Mouse (Mus musculus) testis, adult 2 months (tissue): Measurements from ENCODE around the gene Ston2.

Experiments
- CTCF ChIP-seq: fragments of 200-500 bp; IDR thresholded peaks from 2 replicates; pipeline ENCODE4 v1.5.1; 2012; ENCODE audit warnings: low read depth, mild to moderate bottlenecking, inconsistent platforms, low read length, moderate library complexity; ENCODE audit not compliant: control insufficient read depth, insufficient read depth, insufficient replicate concordance
- POLR2A ChIP-seq: fragments of 200-500 bp; IDR thresholded peaks from 2 replicates; pipeline ENCODE4 v1.6.1; 2012; ENCODE audit warnings: low read depth, mild to moderate bottlenecking, inconsistent platforms, low read length, moderate library complexity; ENCODE audit not compliant: control insufficient read depth

DNA sequence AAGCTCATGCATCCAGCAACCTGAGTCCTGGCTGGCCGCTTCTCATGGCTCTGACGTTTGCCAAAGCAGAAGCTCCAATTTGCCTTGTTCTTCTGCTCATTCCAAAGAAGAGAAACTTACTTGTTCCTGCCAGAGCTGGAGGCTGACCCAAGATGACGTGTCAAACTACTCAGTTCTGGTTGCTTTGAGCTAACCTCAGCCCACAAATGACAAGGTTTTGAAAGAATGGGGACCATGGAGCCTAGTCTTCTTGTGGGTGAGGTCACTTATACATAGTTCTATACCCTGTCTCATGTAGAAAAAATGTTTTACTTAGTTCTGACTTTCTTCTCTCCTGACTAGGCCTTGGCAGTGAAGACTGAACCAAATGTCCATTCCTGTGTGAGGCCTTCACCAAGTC lies 7.7 kb downstream of the Ston2 start:
- TF ChIP-seq POLR2A (no peak), CTCF (no peak)
